Mouse (Mus musculus) olfactory bulb, adult 2 months (tissue): ENCODE measurements around the gene Olfr517. TPM values are rescaled to one million over a fixed set of nuclear protein-coding genes. Genes with fewer than 3 reads are reported as not detected.

Source experiments
- H3K27ac ChIP-seq: fragments of 200-500 bp; 2 replicates; pipeline ENCODE4 v1.5.1; 2012; ENCODE audit warnings: low read depth, low read length; ENCODE audit not compliant: insufficient read depth
- H3K4me1 ChIP-seq: fragments of 200-500 bp; 2 replicates; pipeline ENCODE4 v1.6.1; 2012; ENCODE audit warnings: low read length; ENCODE audit not compliant: control insufficient read depth, insufficient read depth
- H3K4me3 ChIP-seq: fragments of 200-500 bp; 2 replicates; pipeline ENCODE4 v1.5.1; 2012; ENCODE audit warnings: mild to moderate bottlenecking, low read depth, low read length, moderate library complexity; ENCODE audit not compliant: insufficient read depth
- CTCF ChIP-seq: fragments of 200-500 bp; IDR thresholded peaks from 2 replicates; pipeline ENCODE4 v1.5.1; 2012; ENCODE audit warnings: low read depth, mild to moderate bottlenecking, low read length, moderate library complexity; ENCODE audit not compliant: insufficient read depth
- POLR2A ChIP-seq: fragments of 200-500 bp; IDR thresholded peaks from 2 replicates; pipeline ENCODE4 v1.6.1; 2012; ENCODE audit warnings: mild to moderate bottlenecking, low read depth, low read length, moderate library complexity; ENCODE audit not compliant: insufficient read depth
- WGBS: fragments of 180-500 bp; shearing (Covaris S2); methylation state at CpG from one replicate; pipeline ENCODE4 v1.1.7; 2018; 5-methylcytosine and 5-hydroxymethylcytosine counted together
- polyA plus RNA-seq: library from polyadenylated mRNA; stranded (reverse); fragments of >200 nt; gene quantifications from 2 replicates; pipeline ENCODE4 v1.2.4, GENCODE M21; 2012; ENCODE audit warnings: low replicate concordance; ENCODE audit not compliant: missing spikeins, insufficient read depth, insufficient read length

Gene Olfr517
- not detected in 2 replicates for polyA plus RNA-seq

DNA sequence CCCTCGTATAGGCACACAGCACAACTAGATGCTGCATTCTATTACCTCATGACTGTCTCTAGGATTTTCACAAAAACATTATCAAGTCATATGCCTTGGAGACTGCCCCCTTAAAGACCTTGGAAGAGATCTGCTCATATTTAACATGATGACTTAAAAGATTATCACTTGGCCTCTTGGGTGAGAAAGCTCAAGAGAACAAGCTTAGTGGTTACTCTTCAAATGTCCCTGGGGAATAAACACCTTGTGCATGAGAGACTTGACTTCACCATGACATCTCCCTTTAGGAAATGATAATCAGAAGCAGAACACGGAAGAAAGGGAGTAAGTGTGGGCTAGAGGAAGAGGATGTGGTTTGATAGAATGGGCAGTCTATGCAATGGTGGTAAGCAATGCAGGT is at the start of gene Olfr517:
TSS of gene Olfr517 (minus strand) at position 101 of the 400 bp plus-strand sequence.
- Histone ChIP-seq H3K27ac (no peak within 1 kb of the TSS), H3K4me3 (no peak within 1 kb of the TSS), H3K4me1 (no peaks in the 10 kb centered on the region)
- WGBS = 55% methylated on average over 2 of the region's 2 CpGs
- TF ChIP-seq POLR2A (no peak), CTCF (no peak)

DNA sequence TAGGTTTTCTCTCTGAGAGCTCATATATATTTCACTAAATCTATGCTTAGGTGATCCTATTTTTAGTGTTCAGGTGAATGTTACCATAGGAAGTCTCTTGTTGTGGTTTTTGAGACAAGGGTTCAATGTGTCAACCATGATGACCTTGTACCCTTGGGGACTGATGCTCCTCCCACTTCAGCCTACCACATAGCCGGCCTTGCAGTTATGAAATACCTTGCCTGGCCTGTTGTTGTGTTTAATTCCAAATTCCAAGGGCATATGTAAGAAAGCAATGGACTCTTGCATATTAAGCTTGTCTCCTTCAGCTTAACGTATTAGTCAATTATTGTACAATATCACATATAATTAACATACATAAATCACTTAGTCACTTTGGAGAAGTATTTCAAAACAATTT is 31.8 kb upstream of the Olfr517 start:
- 87% methylated on average over 2 of the region's 2 CpGs for WGBS
- no peaks in the 10 kb centered on the region for H3K4me1 ChIP-seq
- no peak overlapping the region for H3K4me3 ChIP-seq
- TF ChIP-seq CTCF = no peak
- H3K27ac ChIP-seq = no peak overlapping the region

DNA sequence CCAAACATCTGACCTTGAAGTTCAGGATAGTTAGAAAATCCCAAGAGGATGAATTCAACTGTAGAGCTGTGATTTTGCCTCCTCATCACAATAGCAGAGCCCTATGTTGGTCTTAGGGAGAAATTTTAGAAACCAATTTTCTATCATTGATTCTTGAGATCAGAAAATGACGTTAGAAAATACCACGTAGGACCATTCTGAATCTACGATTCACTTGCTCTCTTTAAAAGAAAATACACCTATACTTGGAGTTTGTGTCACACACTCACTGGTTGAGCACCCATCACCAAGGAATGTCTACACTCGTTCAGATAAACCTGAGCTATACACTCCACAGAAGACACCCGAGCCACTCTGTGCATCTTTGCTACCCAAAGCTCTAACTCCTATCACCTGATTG is 22.1 kb upstream of the Olfr517 start, which contains the start of gene Olfr519:
TSS of gene Olfr519 (minus strand) at position 101 of the 400 bp plus-strand sequence.
- 88% methylated on average over 5 of the region's 5 CpGs for WGBS
- no peak for TF ChIP-seq CTCF
- Histone ChIP-seq H3K27ac (no peak within 1 kb of the TSS), H3K4me1 (no peaks in the 10 kb centered on the region), H3K4me3 (no peak within 1 kb of the TSS)

GRCm38 (mm10) chr7:108884906-108885305 is 12.7 kb upstream of the Olfr517 start, which contains the start of gene Olfr518:
Gene Olfr518 (minus strand): TSS chr7:108885006.
- no peak within 1 kb of the TSS for H3K27ac ChIP-seq
- TF ChIP-seq POLR2A = no peak
- TF ChIP-seq CTCF = no peak
- WGBS = 73% methylated on average over 4 of the region's 4 CpGs
- no peaks in the 10 kb centered on the region for H3K4me1 ChIP-seq
- no peak within 1 kb of the TSS for H3K4me3 ChIP-seq

DNA sequence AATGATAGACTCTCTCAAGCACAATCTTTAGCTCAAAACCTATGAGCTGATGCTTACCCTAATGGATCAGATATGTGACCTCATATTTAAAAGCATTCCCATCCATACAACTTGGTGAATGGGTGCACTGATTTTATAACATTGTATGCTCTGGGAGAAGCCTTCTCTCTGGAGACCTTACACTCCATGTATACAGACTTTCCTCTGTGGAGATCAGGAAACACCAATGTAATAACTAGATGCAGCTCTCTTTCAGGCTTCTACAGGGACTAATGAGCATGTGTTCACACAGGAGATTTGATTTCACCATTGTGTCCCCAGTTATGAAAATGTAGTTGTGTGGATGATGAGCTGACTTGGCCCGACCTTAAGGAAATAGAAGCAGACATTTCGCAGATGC is 21.8 kb downstream of the Olfr517 start, which contains the start of gene Olfr516:
TSS of gene Olfr516 (minus strand) at position 101 of the 400 bp plus-strand sequence.
- no peak within 1 kb of the TSS for H3K4me3 ChIP-seq
- H3K4me1 ChIP-seq = no peaks in the 10 kb centered on the region
- 87% methylated on average over 2 of the region's 2 CpGs for WGBS
- no peak within 1 kb of the TSS for H3K27ac ChIP-seq
- TF ChIP-seq CTCF (no peak), POLR2A (no peak)

DNA sequence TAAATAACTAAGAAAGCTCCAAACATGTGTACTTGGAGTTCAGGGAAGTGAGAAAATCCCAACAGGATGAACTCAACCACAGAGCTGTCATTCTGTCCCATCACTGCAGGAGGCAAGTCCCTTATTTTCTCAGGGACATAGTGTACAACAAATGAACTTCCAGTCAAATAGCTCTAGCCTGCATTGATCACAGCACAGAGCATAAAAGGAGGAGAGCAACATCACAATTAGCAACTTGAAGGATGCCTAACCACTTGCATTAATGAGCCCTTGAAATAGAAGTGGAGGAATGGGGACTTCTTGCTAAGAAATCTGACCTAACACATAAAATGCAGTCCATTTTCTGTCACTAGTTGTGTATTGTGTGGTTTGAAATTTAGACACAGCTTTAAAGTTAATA is 46.3 kb downstream of the Olfr517 start, which contains the start of gene Olfr514:
TSS of gene Olfr514 (minus strand) at position 101 of the 400 bp plus-strand sequence.
- H3K4me3 ChIP-seq = no peak within 1 kb of the TSS
- H3K27ac ChIP-seq = no peak within 1 kb of the TSS
- H3K4me1 ChIP-seq = no peaks in the 10 kb centered on the region
- TF ChIP-seq CTCF (no peak), POLR2A (no peak)

Other genes with a start within 250 kb of the Olfr517 start
- not detected in 2 replicates for gene Olfr508, start 242.4 kb downstream of the Olfr517 start, polyA plus RNA-seq
- gene Olfr509, start 220.5 kb downstream of the Olfr517 start, polyA plus RNA-seq = not detected in 2 replicates
- gene Olfr510, start 206.0 kb downstream of the Olfr517 start, polyA plus RNA-seq = not detected in 2 replicates
- not detected in 2 replicates for gene Olfr512, start 159.1 kb downstream of the Olfr517 start, polyA plus RNA-seq
- not detected in 2 replicates for gene Olfr513, start 121.4 kb downstream of the Olfr517 start, polyA plus RNA-seq
- gene Olfr514, start 46.4 kb downstream of the Olfr517 start, polyA plus RNA-seq = not detected in 2 replicates
- gene Olfr516, start 21.9 kb downstream of the Olfr517 start, polyA plus RNA-seq = not detected in 2 replicates
- gene Olfr518, start 12.6 kb upstream of the Olfr517 start, polyA plus RNA-seq = not detected in 2 replicates
- gene Olfr519, start 22.0 kb upstream of the Olfr517 start, polyA plus RNA-seq = not detected in 2 replicates
- gene Nlrp10, start 57.8 kb upstream of the Olfr517 start, polyA plus RNA-seq = not detected in 2 replicates
- 125 TPM in 1 of 2 replicates, not detected in the other for gene Eif3f, start 62.0 kb upstream of the Olfr517 start, polyA plus RNA-seq
- not detected in 2 replicates for gene Tub, start 78.0 kb upstream of the Olfr517 start, polyA plus RNA-seq
- not detected in 2 replicates for gene Ric3, start 211.0 kb upstream of the Olfr517 start, polyA plus RNA-seq